Mouse (Mus musculus) MEL (cell line): ENCODE results near the gene Lonrf2. TPM values are rescaled to one million over a fixed set of nuclear protein-coding genes. Genes with fewer than 3 reads are reported as not detected.

ENCODE experiments used
- DNase-seq: peaks from one replicate; pipeline ENCODE4 v3.0.0; 2011; ENCODE audit warnings: low read depth, low spot score
- H3K27ac ChIP-seq: 2 replicates; pipeline ENCODE4 v1.5.1; 2012; ENCODE audit warnings: low read depth, mild to moderate bottlenecking, control low read depth, low read length, moderate library complexity; ENCODE audit not compliant: control insufficient read depth
- H3K27me3 ChIP-seq, 2 experiments: fragments of 150-350 bp in 1 of 2; sonication (generic) in 1 of 2; 2 replicates each; pipeline ENCODE4 v1.6.1; 2012; ENCODE audit warnings: low read length in 2 of 2, mild to moderate bottlenecking in 2 of 2, improper control_type of control experiment in 1 of 2, moderate library complexity in 1 of 2; ENCODE audit not compliant: insufficient read depth in 2 of 2, control insufficient read depth in 1 of 2
- H3K36me3 ChIP-seq, 2 experiments: 2 replicates each; pipeline ENCODE4 v1.6.1; 2012 to 2014; ENCODE audit warnings: low read length in 2 of 2, improper control_type of control experiment in 1 of 2, inconsistent platforms in 1 of 2, mild to moderate bottlenecking in 1 of 2; ENCODE audit not compliant: insufficient read depth in 2 of 2, control insufficient read depth in 1 of 2
- H3K4me1 ChIP-seq, 2 experiments: fragments of 150-350 bp in 1 of 2; sonication (generic) in 1 of 2; 2 replicates each; pipeline ENCODE4 v1.6.1; 2012; ENCODE audit warnings: low read length in 2 of 2, improper control_type of control experiment in 1 of 2, mild to moderate bottlenecking in 1 of 2; ENCODE audit not compliant: insufficient read depth in 2 of 2, control insufficient read depth in 1 of 2
- H3K4me3 ChIP-seq, 2 experiments: fragments of 150-350 bp in 1 of 2; sonication (generic) in 1 of 2; 2 replicates each; pipeline ENCODE4 v1.5.1; 2012; ENCODE audit warnings: low read depth in 2 of 2, low read length in 2 of 2, mild to moderate bottlenecking in 2 of 2, moderate library complexity in 2 of 2, control low read depth in 1 of 2, improper control_type of control experiment in 1 of 2; ENCODE audit not compliant: control insufficient read depth in 1 of 2, insufficient read depth in 1 of 2
- H3K79me2 ChIP-seq: 2 replicates; pipeline ENCODE4 v1.6.1; 2012; ENCODE audit warnings: mild to moderate bottlenecking, low read length, moderate library complexity; ENCODE audit not compliant: control insufficient read depth, poor library complexity, insufficient read depth
- H3K9ac ChIP-seq: 2 replicates; pipeline ENCODE4 v1.6.1; 2012; ENCODE audit warnings: low read depth, mild to moderate bottlenecking, control low read depth, low read length, moderate library complexity; ENCODE audit not compliant: control insufficient read depth, poor library complexity, severe bottlenecking
- H3K9me3 ChIP-seq: fragments of 150-350 bp; sonication (generic); replicated peaks from 2 replicates; pipeline ENCODE4 v1.6.1; 2012; ENCODE audit warnings: mild to moderate bottlenecking, low read length, improper control_type of control experiment, moderate library complexity; ENCODE audit not compliant: insufficient read depth
- BHLHE40 ChIP-seq: IDR thresholded peaks from 2 replicates; pipeline ENCODE4 v1.6.1; 2012; ENCODE audit warnings: low read depth, mild to moderate bottlenecking, inconsistent platforms, low read length, improper control_type of control experiment, borderline replicate concordance
- CHD1 ChIP-seq: IDR thresholded peaks from 2 replicates; pipeline ENCODE4 v1.6.1; 2012; ENCODE audit warnings: low read depth, mild to moderate bottlenecking, inconsistent platforms, low read length, improper control_type of control experiment
- CHD2 ChIP-seq: IDR thresholded peaks from 2 replicates; pipeline ENCODE4 v1.6.1; 2011; ENCODE audit warnings: low read length, improper control_type of control experiment
- E2F4 ChIP-seq: IDR thresholded peaks from 2 replicates; pipeline ENCODE4 v1.6.1; 2011; ENCODE audit warnings: low read depth, low read length, improper control_type of control experiment, borderline replicate concordance
- ELF1 ChIP-seq: IDR thresholded peaks from 2 replicates; pipeline ENCODE4 v1.6.1; 2014; ENCODE audit warnings: low read depth, mild to moderate bottlenecking, inconsistent platforms, low read length, improper control_type of control experiment, moderate library complexity
- EP300 ChIP-seq, 2 experiments: IDR thresholded peaks; 2 replicates each; pipeline ENCODE4 v1.6.1; 2011; ENCODE audit warnings: improper control_type of control experiment in 2 of 2, low read length in 2 of 2, low read depth in 1 of 2, mild to moderate bottlenecking in 1 of 2
- ETS1 ChIP-seq: IDR thresholded peaks from 2 replicates; pipeline ENCODE4 v1.6.1; 2012; ENCODE audit warnings: low read depth, mild to moderate bottlenecking, inconsistent platforms, low read length, improper control_type of control experiment, moderate library complexity
- GATA1 ChIP-seq: IDR thresholded peaks from 2 replicates; pipeline ENCODE4 v1.6.1; 2011; ENCODE audit warnings: low read depth, low read length, improper control_type of control experiment
- HCFC1 ChIP-seq: IDR thresholded peaks from 2 replicates; pipeline ENCODE4 v1.6.1; 2012; ENCODE audit warnings: low read depth, mild to moderate bottlenecking, inconsistent platforms, low read length, improper control_type of control experiment, moderate library complexity
- KAT2A ChIP-seq: conservative IDR thresholded peaks from 2 replicates; pipeline ENCODE4 v1.6.1; 2012; ENCODE audit warnings: low read depth, low read length, improper control_type of control experiment, inconsistent platforms
- MYB ChIP-seq: IDR thresholded peaks from 2 replicates; pipeline ENCODE4 v1.6.1; 2011; ENCODE audit warnings: mild to moderate bottlenecking, low read depth, low read length, improper control_type of control experiment
- MYC ChIP-seq: IDR thresholded peaks from 2 replicates; pipeline ENCODE4 v1.6.1; 2011; ENCODE audit warnings: low read depth, mild to moderate bottlenecking, low read length, improper control_type of control experiment, moderate library complexity
- NELFE ChIP-seq: IDR thresholded peaks from 2 replicates; pipeline ENCODE4 v1.6.1; 2011; ENCODE audit warnings: low read depth, low read length, improper control_type of control experiment
- POLR2AphosphoS2 ChIP-seq: IDR thresholded peaks from 2 replicates; pipeline ENCODE4 v1.6.1; 2011; ENCODE audit warnings: low read length, improper control_type of control experiment
- RAD21 ChIP-seq: IDR thresholded peaks from 2 replicates; pipeline ENCODE4 v1.6.1; 2011; ENCODE audit warnings: mild to moderate bottlenecking, low read depth, low read length, improper control_type of control experiment
- RCOR1 ChIP-seq: IDR thresholded peaks from 2 replicates; pipeline ENCODE4 v1.6.1; 2012; ENCODE audit warnings: low read depth, mild to moderate bottlenecking, inconsistent platforms, low read length, improper control_type of control experiment
- TCF12 ChIP-seq: IDR thresholded peaks from 2 replicates; pipeline ENCODE4 v1.6.1; 2014; ENCODE audit warnings: low read depth, mild to moderate bottlenecking, inconsistent platforms, low read length, improper control_type of control experiment, moderate library complexity
- ZC3H11A ChIP-seq: IDR thresholded peaks from 2 replicates; pipeline ENCODE4 v1.6.1; 2012; ENCODE audit warnings: low read depth, mild to moderate bottlenecking, inconsistent platforms, low read length, improper control_type of control experiment
- ZKSCAN1 ChIP-seq: IDR thresholded peaks from 2 replicates; pipeline ENCODE4 v1.6.1; 2012; ENCODE audit warnings: low read depth, mild to moderate bottlenecking, inconsistent platforms, low read length, improper control_type of control experiment, moderate library complexity
- ZMIZ1 ChIP-seq: IDR thresholded peaks from 2 replicates; pipeline ENCODE4 v1.6.1; 2012; ENCODE audit warnings: low read depth, mild to moderate bottlenecking, inconsistent platforms, low read length, improper control_type of control experiment, moderate library complexity
- ZNF384 ChIP-seq: IDR thresholded peaks from 2 replicates; pipeline ENCODE4 v1.6.1; 2012; ENCODE audit warnings: low read depth, mild to moderate bottlenecking, inconsistent platforms, low read length, improper control_type of control experiment
- polyA plus RNA-seq, 2 experiments: library from polyadenylated mRNA; stranded (reverse) in 1 of 2; unstranded in 1 of 2; fragments of >175 nt in 1 of 2; fragments of >200 nt in 1 of 2; gene quantifications; 2 replicates each; pipeline versions ENCODE4 v1.2.1 to v1.2.4; 2012; ENCODE audit warnings: low replicate concordance in 2 of 2, low read depth in 1 of 2; ENCODE audit not compliant: insufficient read length in 2 of 2, insufficient read depth in 1 of 2, missing spikeins in 1 of 2
- total RNA-seq: library from RNA; depleted of rRNA; stranded (reverse); fragments of 300-350 nt; gene quantifications from 2 replicates; pipeline ENCODE4 v1.2.3, GENCODE M21; 2012

Lonrf2 gene
- total and polyA plus RNA-seq, 3 experiments = not detected

- Histone ChIP-seq H3K4me3 (no peak overlapping the region), H3K79me2 (no peaks in the 10 kb centered on the region), H3K9me3 (no peaks in the 10 kb centered on the region), H3K27me3 (peaks cover 1 to 2% of the 10 kb centered on the region in 2 experiments), H3K36me3 (no peaks in the 10 kb centered on the region), H3K4me1 (no peaks in the 10 kb centered on the region), H3K27ac (no peak overlapping the region), H3K9ac (no peak overlapping the region)
- DNase-seq = no peak
- no peak for TF ChIP-seq RCOR1
- TF ChIP-seq ZMIZ1 = no peak
- TF ChIP-seq BHLHE40 = no peak
- no peak for TF ChIP-seq CHD1
- no peak for TF ChIP-seq ETS1
- TF ChIP-seq MYC = no peak
- TF ChIP-seq CHD2 = no peak
- no peak for TF ChIP-seq ZNF384
- TF ChIP-seq GATA1 = no peak
- TF ChIP-seq RAD21 = no peak
- no peak for TF ChIP-seq HCFC1
- TF ChIP-seq POLR2AphosphoS2 = no peak
- no peak for TF ChIP-seq NELFE
- TF ChIP-seq TCF12 = no peak
- no peak for TF ChIP-seq ZKSCAN1
- TF ChIP-seq MYB = no peak
Measured at GRCm38 (mm10) chr1:38796936-38797335, 39.6 kb downstream of the Lonrf2 start.

GRCm38 (mm10) chr1:38795496-38795895 is 41.0 kb downstream of the Lonrf2 start:
- TF ChIP-seq EP300 (IDR thresholded peaks at IDR 0.05; ENCODE audit: low read depth in 1 of 2, low read length in 2 of 2) = no peak
- no peak for TF ChIP-seq RAD21
- no peak for TF ChIP-seq CHD2
- TF ChIP-seq CHD1 = no peak
- no peak for TF ChIP-seq ZNF384
- no peak for TF ChIP-seq MYC
- no peak for TF ChIP-seq E2F4
- TF ChIP-seq KAT2A = no peak
- no peak for TF ChIP-seq NELFE
- TF ChIP-seq ZMIZ1 = no peak
- TF ChIP-seq ETS1 = no peak
- TF ChIP-seq ELF1 = no peak
- no peak for TF ChIP-seq RCOR1
- no peak for TF ChIP-seq ZC3H11A
- no peak for DNase-seq
- H3K79me2 ChIP-seq = no peaks in the 10 kb centered on the region
- no peak overlapping the region for H3K27ac ChIP-seq
- H3K4me1 ChIP-seq = no peaks in the 10 kb centered on the region
- no peak overlapping the region for H3K9ac ChIP-seq
- H3K36me3 ChIP-seq = no peaks in the 10 kb centered on the region
- no peak overlapping the region for H3K4me3 ChIP-seq
- H3K9me3 ChIP-seq = no peaks in the 10 kb centered on the region
- H3K27me3 ChIP-seq = peaks cover 1 to 2% of the 10 kb centered on the region in 2 experiments; a peak in 3 of 4 replicates
